Mouse (Mus musculus) kidney, embryonic 15.5 days (tissue): ENCODE measurements at regions not wholly inside any gene's neighbourhood (a gene's known extent, or its start where the extent isn't known, plus 50 kb on each side); places are given as distances from the start of the nearest gene placed in this dataset.
"Not testable (repeated sequence)": the region's sequence is repeated elsewhere in the genome, so short reads cannot be mapped to it uniquely, and the experiment has no call there.

ENCODE experiments used
- ATAC-seq: fragments of 200-750 bp; cut with Nextera tagmentation; replicated peaks from 2 replicates; pipeline ENCODE4 v1.8.0; 2017; ENCODE audit warnings: moderate TSS enrichment; ENCODE audit not compliant: low FRiP score
- H3K27ac ChIP-seq: fragments of 300-500 bp; sonication (generic); 2 replicates; pipeline ENCODE4 v1.5.1; 2015; ENCODE audit warnings: mild to moderate bottlenecking, inconsistent platforms
- H3K27me3 ChIP-seq: fragments of 300-500 bp; sonication (generic); 2 replicates; pipeline ENCODE4 v1.6.1; 2015; ENCODE audit warnings: inconsistent platforms
- H3K36me3 ChIP-seq: fragments of 300-500 bp; sonication (generic); 2 replicates; pipeline ENCODE4 v1.6.1; 2015; ENCODE audit warnings: inconsistent platforms
- H3K4me1 ChIP-seq: fragments of 300-500 bp; sonication (generic); 2 replicates; pipeline ENCODE4 v1.6.1; 2015; ENCODE audit warnings: inconsistent platforms
- H3K4me2 ChIP-seq: fragments of 300-500 bp; sonication (generic); 2 replicates; pipeline ENCODE4 v1.6.1; 2015; ENCODE audit warnings: moderate library complexity, mild to moderate bottlenecking, inconsistent platforms
- H3K4me3 ChIP-seq: fragments of 300-500 bp; sonication (generic); replicated peaks from 2 replicates; pipeline ENCODE4 v1.5.1; 2015; ENCODE audit warnings: mild to moderate bottlenecking, inconsistent platforms
- H3K9ac ChIP-seq: fragments of 300-500 bp; sonication (generic); 2 replicates; pipeline ENCODE4 v1.6.1; 2015; ENCODE audit warnings: mild to moderate bottlenecking, inconsistent platforms
- H3K9me3 ChIP-seq: fragments of 300-500 bp; sonication (generic); replicated peaks from 2 replicates; pipeline ENCODE4 v1.6.1; 2016; ENCODE audit warnings: inconsistent platforms
- WGBS: fragments of 180-500 bp; shearing (Covaris S2); methylation state at CpG from one replicate; pipeline ENCODE4 v1.1.7; 2015; ENCODE audit warnings: mixed read lengths; 5-methylcytosine and 5-hydroxymethylcytosine counted together

GRCm38 (mm10) chr3:78581868-78582267, 704.4 kb downstream of the Rapgef2 start:
- 10% methylated on average over 1 of the region's 1 CpGs for WGBS
- peaks cover 4% of the 10 kb centered on the region; the same call in 1 of the 2 replicates for H3K4me1 ChIP-seq
- H3K9me3 ChIP-seq = no peaks in the 10 kb centered on the region
- 0 out of 2 replicates have a peak, but pooled peaks have one; percentile 73 for ATAC-seq
- no peaks in the 10 kb centered on the region for H3K27me3 ChIP-seq
- H3K9ac ChIP-seq = no peak overlapping the region
- no peak overlapping the region for H3K4me3 ChIP-seq
- no peak overlapping the region for H3K27ac ChIP-seq
- no peak overlapping the region for H3K4me2 ChIP-seq
- no peaks in the 10 kb centered on the region for H3K36me3 ChIP-seq

- WGBS = 46% methylated on average over 3 of the region's 3 CpGs
- peak; percentile 46; the same call in 1 of the 2 replicates for ATAC-seq
These were observed 705.2 kb downstream of the Rapgef2 start for GRCm38 (mm10) chr3:78581100-78581499.

GRCm38 (mm10) chr3:78575667-78576464, 710.5 kb downstream of the Rapgef2 start:
- H3K4me2 ChIP-seq = no peak overlapping the region
- no peak overlapping the region for H3K9ac ChIP-seq
- H3K4me3 ChIP-seq = no peak overlapping the region
- H3K4me1 ChIP-seq = 0 out of 2 replicates have a peak, but pooled peaks cover under 1% of the 10 kb centered on the region
- no peaks in the 10 kb centered on the region for H3K27me3 ChIP-seq
- no peaks in the 10 kb centered on the region for H3K36me3 ChIP-seq
- ATAC-seq = no peak
- no peaks in the 10 kb centered on the region for H3K9me3 ChIP-seq
- 15% methylated on average over 2 of the region's 2 CpGs for WGBS
- H3K27ac ChIP-seq = no peak overlapping the region

More at GRCm38 (mm10) chr3:78581100-78581499, 705.2 kb downstream of the Rapgef2 start:
- Histone ChIP-seq H3K9ac (no peak overlapping the region), H3K36me3 (no peaks in the 10 kb centered on the region), H3K9me3 (no peaks in the 10 kb centered on the region), H3K27me3 (no peaks in the 10 kb centered on the region), H3K4me2 (no peak overlapping the region), H3K4me1 (peaks cover 4% of the 10 kb centered on the region; the same call in 1 of the 2 replicates), H3K4me3 (no peak overlapping the region), H3K27ac (no peak overlapping the region)

- Histone ChIP-seq H3K9me3 (no peaks in the 10 kb centered on the region), H3K27me3 (no peaks in the 10 kb centered on the region), H3K27ac (no peak overlapping the region), H3K9ac (no peak overlapping the region), H3K4me2 (no peak overlapping the region), H3K36me3 (no peaks in the 10 kb centered on the region), H3K4me1 (no peaks in the 10 kb centered on the region), H3K4me3 (no peak overlapping the region)
- no peak for ATAC-seq
- WGBS = 68% methylated on average over 3 of the region's 3 CpGs
These were observed 711.5 kb downstream of the Rapgef2 start for GRCm38 (mm10) chr3:78574807-78575206.

- H3K9me3 ChIP-seq = no peaks in the 10 kb centered on the region
- WGBS = 87% methylated on average over 6 of the region's 6 CpGs
- no peak overlapping the region for H3K4me2 ChIP-seq
- H3K27ac ChIP-seq = no peak overlapping the region
- no peak for ATAC-seq
- H3K4me1 ChIP-seq = no peaks in the 10 kb centered on the region
- no peak overlapping the region for H3K9ac ChIP-seq
- H3K4me3 ChIP-seq = no peak overlapping the region
- H3K36me3 ChIP-seq = no peaks in the 10 kb centered on the region
- no peaks in the 10 kb centered on the region for H3K27me3 ChIP-seq
These were observed 713.0 kb downstream of the Rapgef2 start for GRCm38 (mm10) chr3:78573299-78573698.

- H3K36me3 ChIP-seq, H3K9ac ChIP-seq, H3K4me3 ChIP-seq, H3K4me1 ChIP-seq, ATAC-seq, H3K27ac ChIP-seq, H3K4me2 ChIP-seq, H3K27me3 ChIP-seq, H3K9me3 ChIP-seq: not testable (repeated sequence)
These were observed 721.4 kb downstream of the Rapgef2 start for GRCm38 (mm10) chr3:78564926-78565325.
